Mouse (Mus musculus): ENCODE data around the gene Pcx. TPM values are rescaled to one million over a fixed set of nuclear protein-coding genes. Genes with fewer than 3 reads are reported as not detected.

The Pcx gene
- 17.9 and 18.0 TPM in 2 replicates for polyA plus RNA-seq (2015; fragmentation: Nextera tagmentation; extraction: Ambion mirVana)

GRCm38 (mm10) chr19:4509986-4510963, at the start of gene Pcx:
Gene Pcx (plus strand): TSS chr19:4510472.

GRCm38 (mm10) chr19:4477345-4478189, 32.7 kb upstream of the Pcx start, which contains the start of gene Syt12:
Gene Syt12 (minus strand): TSS chr19:4477447.

GRCm38 (mm10) chr19:4498062-4498933, 12.0 kb upstream of the Pcx start, which contains the start of gene 2010003K11Rik:
Gene 2010003K11Rik (minus strand): TSS chr19:4498583.

GRCm38 (mm10) chr19:4615151-4616093, 105.2 kb downstream of the Pcx start, which contains the start of gene Lrfn4:
Gene Lrfn4 (minus strand): TSS chr19:4615667.

GRCm38 (mm10) chr19:4625179-4625828, 115.0 kb downstream of the Pcx start, which contains the start of gene Rce1:
Gene Rce1 (minus strand): TSS chr19:4625641.

Other genes starting within 250 kb of the Pcx start
- gene Ssh3, start 241.3 kb upstream of the Pcx start, polyA plus RNA-seq (2015; fragmentation: Nextera tagmentation; extraction: Ambion mirVana), result 4.7 and 6.3 TPM in 2 replicates
- 1.7 and 2.7 TPM in 2 replicates for gene Ankrd13d, start 227.3 kb upstream of the Pcx start, polyA plus RNA-seq (2015; fragmentation: Nextera tagmentation; extraction: Ambion mirVana)
- gene Grk2, start 204.2 kb upstream of the Pcx start, polyA plus RNA-seq (2015; fragmentation: Nextera tagmentation; extraction: Ambion mirVana), result 23.0 and 33.3 TPM in 2 replicates
- gene Kdm2a, start 112.2 kb upstream of the Pcx start, polyA plus RNA-seq (2015; fragmentation: Nextera tagmentation; extraction: Ambion mirVana), result 19.6 and 20.3 TPM in 2 replicates
- gene Rhod, start 71.0 kb upstream of the Pcx start, polyA plus RNA-seq (2015; fragmentation: Nextera tagmentation; extraction: Ambion mirVana), result 9.0 and 13.6 TPM in 2 replicates
- 0.05 TPM in 1 of 2 replicates, not detected in the other for gene Syt12, start 33.0 kb upstream of the Pcx start, polyA plus RNA-seq (2015; fragmentation: Nextera tagmentation; extraction: Ambion mirVana)
- gene 2010003K11Rik, start 11.9 kb upstream of the Pcx start, polyA plus RNA-seq (2015; fragmentation: Nextera tagmentation; extraction: Ambion mirVana), result not detected in 2 replicates
- gene Lrfn4, start 105.2 kb downstream of the Pcx start, polyA plus RNA-seq (2015; fragmentation: Nextera tagmentation; extraction: Ambion mirVana), result 0.70 and 0.93 TPM in 2 replicates
- 30.4 and 31.4 TPM in 2 replicates for gene Rce1, start 115.2 kb downstream of the Pcx start, polyA plus RNA-seq (2015; fragmentation: Nextera tagmentation; extraction: Ambion mirVana)
- 1.4 and 1.7 TPM in 2 replicates for gene Gm960, start 188.2 kb downstream of the Pcx start, polyA plus RNA-seq (2015; fragmentation: Nextera tagmentation; extraction: Ambion mirVana)
- gene Sptbn2, start 200.7 kb downstream of the Pcx start, polyA plus RNA-seq (2015; fragmentation: Nextera tagmentation; extraction: Ambion mirVana), result 0.12 and 0.44 TPM in 2 replicates
- gene Rbm4b, start 246.0 kb downstream of the Pcx start, polyA plus RNA-seq (2015; fragmentation: Nextera tagmentation; extraction: Ambion mirVana), result 24.7 and 27.6 TPM in 2 replicates

All from spleen, postnatal 0 days (tissue).